Mouse (Mus musculus): ENCODE measurements around the gene Nxph1. TPM values are rescaled to one million over a fixed set of nuclear protein-coding genes. Genes with fewer than 3 reads are reported as not detected.

Gene Nxph1
- polyA plus RNA-seq, 1 experiment from 2014 or later = 0.23 TPM

DNA sequence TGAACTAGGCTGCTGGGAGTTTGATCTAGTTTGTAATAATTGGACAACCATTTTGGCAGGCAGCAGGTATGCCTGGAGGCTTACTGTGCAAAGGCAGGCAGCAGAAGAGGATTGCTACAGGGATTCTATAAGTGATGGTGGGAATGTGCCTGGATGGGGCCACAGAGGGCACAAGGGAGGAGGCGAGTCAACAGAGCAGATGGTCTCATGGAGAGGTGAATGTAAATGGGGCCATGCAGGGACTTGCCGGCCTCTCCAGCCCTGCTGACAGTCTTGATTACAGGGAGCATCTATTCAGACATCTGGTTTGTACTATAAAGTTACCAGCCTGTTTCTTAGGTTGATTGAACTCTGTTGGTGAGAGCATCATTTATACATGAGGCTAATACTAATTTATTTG lies 98.6 kb downstream of the Nxph1 start:
- no peaks in the 10 kb centered on the region for H3K36me3 ChIP-seq (ENCODE audit: control insufficient read depth, insufficient read depth)
- no peak overlapping the region for H3K4me3 ChIP-seq (ENCODE audit: low read depth, low read length)
- H3K4me1 ChIP-seq (replicated peaks; ENCODE audit: control insufficient read depth, insufficient read depth, low read length) = no peaks in the 10 kb centered on the region
- no peaks in the 10 kb centered on the region for H3K9me3 ChIP-seq (ENCODE audit: control insufficient read depth)
- ATAC-seq = no peak
- no peak overlapping the region for H3K9ac ChIP-seq (ENCODE audit: low read depth, low read length)
- WGBS = 45% methylated on average over 2 of the region's 2 CpGs
- no peak overlapping the region for H3K4me2 ChIP-seq (replicated peaks; ENCODE audit: low read depth)
- H3K27me3 ChIP-seq (replicated peaks; ENCODE audit: control insufficient read depth, insufficient read depth, low read length) = no peaks in the 10 kb centered on the region
- no peak overlapping the region for H3K27ac ChIP-seq (ENCODE audit: low read depth, low read length)
- no peak for TF ChIP-seq CTCF (IDR thresholded peaks at IDR 0.05; ENCODE audit: low read depth)

DNA sequence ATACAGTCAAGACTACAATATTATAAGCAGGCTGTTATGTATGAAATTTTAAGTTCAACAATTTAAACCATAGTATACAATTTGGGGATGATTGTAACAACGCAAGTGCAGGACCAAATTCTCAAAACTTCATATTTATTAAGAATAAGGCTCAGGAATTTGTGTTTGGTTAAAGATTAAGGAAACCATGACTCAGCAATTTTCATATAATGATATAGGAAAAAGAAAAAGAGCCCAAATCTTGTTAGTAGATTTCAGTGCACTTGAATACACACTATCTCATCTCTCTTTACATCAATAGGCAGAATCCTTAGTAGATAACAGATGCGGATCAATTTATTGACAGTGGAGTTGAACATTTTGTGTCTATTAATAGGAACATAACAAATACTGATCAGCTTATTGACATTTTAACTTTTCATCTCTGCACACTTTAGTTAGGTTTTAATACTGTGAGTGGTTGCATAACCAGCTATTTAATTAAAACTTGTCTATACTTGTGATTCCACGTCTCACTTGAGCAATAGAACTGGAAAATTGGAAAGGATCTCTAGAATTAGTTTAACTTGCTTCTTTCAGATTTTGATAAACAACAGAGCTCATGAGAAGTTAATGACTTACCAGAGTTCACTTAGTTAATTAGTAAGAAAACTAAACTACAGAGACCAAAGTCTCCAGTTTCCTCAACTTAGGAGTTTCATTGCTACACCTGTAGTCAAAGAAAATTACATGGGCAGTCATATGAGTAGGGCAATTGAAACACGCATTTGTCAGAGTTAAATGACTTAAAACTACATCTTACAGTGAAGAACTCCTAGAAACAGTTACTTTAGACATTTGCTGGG lies 113.3 kb downstream of the Nxph1 start:
- no peak overlapping the region for H3K9ac ChIP-seq (ENCODE audit: low read depth, low read length)
- H3K27ac ChIP-seq (ENCODE audit: low read depth, low read length) = no peak overlapping the region
- ATAC-seq = no peak
- no peaks in the 10 kb centered on the region for H3K4me1 ChIP-seq (replicated peaks; ENCODE audit: control insufficient read depth, insufficient read depth, low read length)
- no peak for TF ChIP-seq CTCF (IDR thresholded peaks at IDR 0.05; ENCODE audit: low read depth)
- H3K4me2 ChIP-seq (replicated peaks; ENCODE audit: low read depth) = no peak overlapping the region
- no peak overlapping the region for H3K4me3 ChIP-seq (ENCODE audit: low read depth, low read length)
- whole genome bisulfite sequencing = 76% methylated on average over 4 of the region's 4 CpGs
- H3K36me3 ChIP-seq (ENCODE audit: control insufficient read depth, insufficient read depth) = no peaks in the 10 kb centered on the region
- no peaks in the 10 kb centered on the region for H3K27me3 ChIP-seq (replicated peaks; ENCODE audit: control insufficient read depth, insufficient read depth, low read length)
- H3K9me3 ChIP-seq (ENCODE audit: control insufficient read depth) = no peaks in the 10 kb centered on the region

DNA sequence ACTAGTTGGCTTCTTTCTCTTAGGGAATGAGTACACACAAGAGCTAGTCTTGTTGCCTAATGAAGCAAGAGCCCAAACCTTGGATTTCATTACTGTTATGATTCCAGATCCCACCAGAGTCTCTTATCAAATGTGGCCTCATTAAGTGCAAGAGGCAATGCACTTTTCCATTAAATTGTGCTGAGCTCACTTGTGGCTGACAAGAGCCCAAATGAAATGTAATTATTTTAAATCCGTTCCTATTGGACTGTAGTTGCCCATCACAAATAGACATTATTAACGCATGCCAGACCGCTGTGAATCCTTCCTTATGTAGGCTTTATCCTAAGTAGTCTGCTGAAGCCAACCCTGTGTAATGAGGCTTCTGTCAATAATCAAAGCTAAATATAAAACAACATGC lies 118.2 kb downstream of the Nxph1 start:
- no peaks in the 10 kb centered on the region for H3K9me3 ChIP-seq (ENCODE audit: control insufficient read depth)
- H3K9ac ChIP-seq (ENCODE audit: low read depth, low read length) = no peak overlapping the region
- H3K27me3 ChIP-seq (replicated peaks; ENCODE audit: control insufficient read depth, insufficient read depth, low read length) = no peaks in the 10 kb centered on the region
- 96% methylated on average over 3 of the region's 3 CpGs for WGBS
- H3K4me1 ChIP-seq (replicated peaks; ENCODE audit: control insufficient read depth, insufficient read depth, low read length) = no peaks in the 10 kb centered on the region
- no peak for ATAC-seq
- H3K27ac ChIP-seq (ENCODE audit: low read depth, low read length) = no peak overlapping the region
- H3K36me3 ChIP-seq (ENCODE audit: control insufficient read depth, insufficient read depth) = no peaks in the 10 kb centered on the region
- no peak for TF ChIP-seq CTCF (IDR thresholded peaks at IDR 0.05; ENCODE audit: low read depth)
- no peak overlapping the region for H3K4me2 ChIP-seq (replicated peaks; ENCODE audit: low read depth)
- no peak overlapping the region for H3K4me3 ChIP-seq (ENCODE audit: low read depth, low read length)

DNA sequence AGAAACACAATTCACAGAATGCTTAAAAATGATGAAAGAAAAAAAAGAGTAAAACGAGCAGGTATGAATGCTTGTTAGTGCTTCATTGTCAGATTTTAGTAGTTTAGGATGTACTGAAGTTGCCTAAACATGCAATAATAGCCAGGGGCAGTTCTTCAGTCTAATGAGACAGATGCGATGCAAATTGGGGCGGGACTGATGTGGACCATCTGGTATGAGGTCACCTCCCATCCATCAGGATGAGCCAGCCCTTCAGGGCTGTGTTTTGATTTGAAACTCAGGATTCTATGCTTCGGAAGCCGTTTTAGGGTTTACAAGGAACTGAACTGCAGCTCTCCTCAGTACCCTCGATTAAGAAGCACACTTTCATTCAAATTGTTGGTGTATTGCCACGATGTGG lies 121.7 kb downstream of the Nxph1 start:
- Histone ChIP-seq H3K9me3 (ENCODE audit: control insufficient read depth) (no peaks in the 10 kb centered on the region), H3K4me3 (ENCODE audit: low read depth, low read length) (no peak overlapping the region), H3K36me3 (ENCODE audit: control insufficient read depth, insufficient read depth) (no peaks in the 10 kb centered on the region), H3K9ac (ENCODE audit: low read depth, low read length) (no peak overlapping the region), H3K4me1 (replicated peaks; ENCODE audit: control insufficient read depth, insufficient read depth, low read length) (no peaks in the 10 kb centered on the region), H3K27ac (ENCODE audit: low read depth, low read length) (no peak overlapping the region), H3K4me2 (replicated peaks; ENCODE audit: low read depth) (no peak overlapping the region), H3K27me3 (replicated peaks; ENCODE audit: control insufficient read depth, insufficient read depth, low read length) (no peaks in the 10 kb centered on the region)
- TF ChIP-seq CTCF (IDR thresholded peaks at IDR 0.05; ENCODE audit: low read depth) = no peak
- ATAC-seq = no peak
- WGBS = 66% methylated on average over 7 of the region's 7 CpGs

DNA sequence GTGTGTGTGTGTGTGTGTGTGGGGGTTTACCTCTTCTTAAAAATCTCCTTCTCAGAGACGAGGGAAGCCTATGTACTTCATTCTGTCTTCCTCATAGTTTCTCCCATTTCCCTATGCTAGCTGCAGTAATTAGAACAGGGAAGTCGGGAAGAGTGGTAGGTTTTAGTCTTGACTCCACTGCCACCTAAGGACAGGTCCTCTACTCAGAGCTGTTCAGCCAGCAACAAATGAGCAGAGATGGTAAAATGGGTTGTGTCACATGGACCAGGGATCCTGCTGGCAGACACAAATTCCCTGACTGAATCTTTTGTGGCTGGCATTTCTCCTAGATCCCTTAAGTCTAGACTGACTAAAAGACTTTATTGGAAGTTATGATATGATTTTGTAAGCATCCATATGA lies 128.2 kb downstream of the Nxph1 start:
- Histone ChIP-seq H3K9me3 (ENCODE audit: control insufficient read depth) (no peaks in the 10 kb centered on the region), H3K27me3 (replicated peaks; ENCODE audit: control insufficient read depth, insufficient read depth, low read length) (no peaks in the 10 kb centered on the region), H3K27ac (ENCODE audit: low read depth, low read length) (no peak overlapping the region), H3K4me1 (replicated peaks; ENCODE audit: control insufficient read depth, insufficient read depth, low read length) (no peaks in the 10 kb centered on the region), H3K36me3 (ENCODE audit: control insufficient read depth, insufficient read depth) (no peaks in the 10 kb centered on the region), H3K9ac (ENCODE audit: low read depth, low read length) (no peak overlapping the region), H3K4me3 (ENCODE audit: low read depth, low read length) (no peak overlapping the region), H3K4me2 (replicated peaks; ENCODE audit: low read depth) (no peak overlapping the region)
- no peak for TF ChIP-seq CTCF (IDR thresholded peaks at IDR 0.05; ENCODE audit: low read depth)
- 53% methylated on average over 2 of the region's 2 CpGs for WGBS
- ATAC-seq = no peak

DNA sequence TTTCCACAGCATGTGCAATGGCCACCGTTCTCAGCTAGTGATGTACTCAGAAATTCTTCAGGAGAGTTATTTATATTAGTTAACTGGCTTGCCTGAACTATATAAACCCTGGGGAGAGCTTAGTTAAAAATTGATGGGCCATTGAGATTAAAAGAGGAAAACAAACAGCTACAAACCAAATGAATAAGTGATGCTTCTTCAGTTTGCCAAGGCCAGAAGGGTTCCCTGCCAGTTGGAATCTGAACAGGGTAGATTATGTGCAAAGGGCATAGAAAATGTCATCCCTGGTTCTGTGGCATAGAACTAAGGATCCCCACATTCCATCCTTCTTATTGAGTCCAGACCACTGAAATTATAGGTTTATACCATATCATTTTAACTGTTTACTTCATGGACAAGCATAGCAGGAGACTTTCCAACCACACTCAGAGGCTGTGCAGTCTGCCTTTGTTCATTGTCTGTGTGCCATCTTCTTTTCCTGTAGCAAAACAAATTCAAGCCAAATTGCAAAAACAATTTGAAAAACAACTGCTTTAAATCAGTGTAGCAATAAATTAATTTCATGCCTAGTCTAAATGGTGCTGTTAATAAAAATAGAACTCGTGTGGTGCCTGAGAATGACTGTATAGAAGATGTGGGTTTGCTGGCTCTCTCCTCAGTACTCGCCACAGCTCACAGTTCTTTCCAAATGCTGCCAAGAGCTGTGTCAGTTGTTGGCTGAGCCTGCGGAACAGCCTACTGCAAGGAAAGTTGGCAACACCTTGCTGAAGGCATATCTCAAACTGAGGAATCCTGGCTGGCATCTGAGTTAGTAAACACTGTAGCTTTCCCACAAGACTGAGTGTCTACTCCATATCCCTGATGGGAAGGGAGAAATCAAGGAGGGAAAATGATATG lies 129.8 kb downstream of the Nxph1 start:
- ATAC-seq = no peak
- Histone ChIP-seq H3K9me3 (ENCODE audit: control insufficient read depth) (no peaks in the 10 kb centered on the region), H3K4me3 (ENCODE audit: low read depth, low read length) (no peak overlapping the region), H3K4me1 (replicated peaks; ENCODE audit: control insufficient read depth, insufficient read depth, low read length) (no peaks in the 10 kb centered on the region), H3K27me3 (replicated peaks; ENCODE audit: control insufficient read depth, insufficient read depth, low read length) (no peaks in the 10 kb centered on the region), H3K9ac (ENCODE audit: low read depth, low read length) (no peak overlapping the region), H3K36me3 (ENCODE audit: control insufficient read depth, insufficient read depth) (no peaks in the 10 kb centered on the region), H3K4me2 (replicated peaks; ENCODE audit: low read depth) (no peak overlapping the region), H3K27ac (ENCODE audit: low read depth, low read length) (no peak overlapping the region)
- 53% methylated on average over 4 of the region's 4 CpGs for WGBS
- no peak for TF ChIP-seq CTCF (IDR thresholded peaks at IDR 0.05; ENCODE audit: low read depth)

Data from intestine, postnatal 0 days (tissue).